Mouse (Mus musculus): Measurements from ENCODE around the gene Gm19426. TPM values are rescaled to one million over a fixed set of nuclear protein-coding genes. Genes with fewer than 3 reads are reported as not detected.
A peak's percentile ranks its signal among the peaks of the same experiment; 100 is the strongest.

The Gm19426 gene
- 1 to 10 TPM; 1.9 to 4.2 (median 2.5) TPM for total RNA-seq (2022)

GRCm38 (mm10) chr2:84743561-84743960, at the start of gene Gm19426:
Gene Gm19426 (minus strand): TSS chr2:84743655.
- peak; percentile 60 to 65 for DNase-seq (ENCODE audit: low spot score in 2 of 2)

DNA sequence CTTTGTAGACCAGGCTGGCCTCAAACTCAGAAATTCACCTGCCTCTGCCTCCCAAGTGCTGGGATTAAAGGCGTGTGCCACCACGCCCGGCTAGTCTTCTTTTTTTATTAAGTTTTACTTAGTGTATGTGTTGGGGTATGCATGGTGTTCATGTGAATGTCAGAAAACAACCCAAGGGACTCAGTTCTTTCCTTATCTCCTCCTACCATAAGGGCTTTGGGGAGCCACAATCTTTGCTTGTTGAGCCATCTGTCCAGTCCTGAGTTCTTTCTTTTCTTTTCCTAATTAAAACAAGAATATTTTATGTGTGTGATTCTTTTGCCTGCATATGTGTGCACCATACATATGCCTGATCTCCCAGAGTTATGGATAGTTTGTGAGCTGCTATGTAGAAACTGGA, 49.7 kb upstream of the Gm19426 start:
- no peak for DNase-seq (ENCODE audit: low spot score in 2 of 2)

GRCm38 (mm10) chr2:84792516-84792915, 49.1 kb upstream of the Gm19426 start:
- DNase-seq (ENCODE audit: low spot score in 2 of 2), result no peak

DNA sequence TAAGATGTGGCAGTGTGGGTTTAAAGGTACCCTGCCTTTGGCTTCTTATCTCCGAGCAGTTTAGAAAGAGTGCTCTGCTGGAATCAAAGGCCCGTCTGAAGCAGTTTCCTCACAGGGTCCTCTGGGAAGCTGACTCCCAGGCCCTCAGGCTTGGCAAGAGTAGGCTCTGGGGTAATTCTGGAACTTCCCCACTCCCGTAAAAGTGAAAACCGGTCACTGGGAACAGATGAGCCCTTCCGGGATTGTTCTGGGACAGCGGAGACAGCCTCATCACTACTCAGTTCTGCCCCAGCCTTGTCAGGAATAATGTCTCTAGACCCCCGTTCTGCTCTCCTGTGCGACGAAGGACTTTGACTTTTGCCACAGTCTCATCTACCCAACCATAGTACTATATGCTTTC, 47.0 kb upstream of the Gm19426 start:
- no peak for DNase-seq (ENCODE audit: low spot score in 2 of 2)

DNA sequence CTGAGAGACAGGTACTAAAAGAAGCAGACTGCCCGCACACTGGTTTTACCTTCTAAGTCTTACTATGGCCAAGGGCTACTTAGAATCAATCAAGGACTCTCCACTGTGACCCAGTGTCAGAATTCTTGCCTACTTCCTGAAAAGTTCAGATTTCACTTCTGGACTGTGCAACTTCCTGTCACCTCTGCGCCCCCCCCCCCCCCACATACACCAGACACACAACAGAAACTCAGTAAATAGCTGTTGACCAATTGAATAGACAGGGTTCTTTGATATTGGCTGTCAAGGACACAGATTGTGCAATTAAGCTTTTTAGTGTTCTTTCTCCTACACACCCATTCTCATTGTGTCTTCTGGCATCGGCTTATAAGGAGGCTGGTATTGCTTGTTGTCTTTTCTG, 44.9 kb upstream of the Gm19426 start:
- no peak for DNase-seq (ENCODE audit: low spot score in 2 of 2)

- DNase-seq (ENCODE audit: low spot score in 2 of 2), result no peak
Measured at GRCm38 (mm10) chr2:84783840-84784566, 40.5 kb upstream of the Gm19426 start.

GRCm38 (mm10) chr2:84783315-84783714, 39.9 kb upstream of the Gm19426 start:
- no peak for DNase-seq (ENCODE audit: low spot score in 2 of 2)

- DNase-seq (ENCODE audit: low spot score in 2 of 2), result no peak
Measured at GRCm38 (mm10) chr2:84779210-84779609, 35.8 kb upstream of the Gm19426 start.

- no peak for DNase-seq (ENCODE audit: low spot score in 2 of 2)
Measured at GRCm38 (mm10) chr2:84777706-84778105, 34.3 kb upstream of the Gm19426 start.

DNA sequence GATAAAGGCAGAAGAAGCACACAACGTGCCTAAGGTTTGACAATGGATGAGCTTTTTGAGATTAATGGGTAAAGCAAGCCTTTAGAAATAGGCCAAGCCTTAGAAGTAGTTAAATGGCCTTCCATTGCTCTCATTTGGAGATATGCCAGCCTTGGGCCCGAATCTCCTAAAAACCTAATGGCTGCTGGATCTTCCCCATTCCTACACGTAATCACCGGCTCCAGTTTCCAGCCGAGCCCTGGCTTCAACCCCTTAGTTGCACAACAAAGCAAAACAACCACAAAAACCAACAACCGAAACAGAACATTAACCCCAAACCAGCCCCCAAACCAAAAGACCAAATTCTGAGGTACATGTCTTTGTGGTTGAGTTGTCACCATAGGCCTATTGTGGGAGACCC, 32.2 kb upstream of the Gm19426 start:
- no peak for DNase-seq (ENCODE audit: low spot score in 2 of 2)

DNA sequence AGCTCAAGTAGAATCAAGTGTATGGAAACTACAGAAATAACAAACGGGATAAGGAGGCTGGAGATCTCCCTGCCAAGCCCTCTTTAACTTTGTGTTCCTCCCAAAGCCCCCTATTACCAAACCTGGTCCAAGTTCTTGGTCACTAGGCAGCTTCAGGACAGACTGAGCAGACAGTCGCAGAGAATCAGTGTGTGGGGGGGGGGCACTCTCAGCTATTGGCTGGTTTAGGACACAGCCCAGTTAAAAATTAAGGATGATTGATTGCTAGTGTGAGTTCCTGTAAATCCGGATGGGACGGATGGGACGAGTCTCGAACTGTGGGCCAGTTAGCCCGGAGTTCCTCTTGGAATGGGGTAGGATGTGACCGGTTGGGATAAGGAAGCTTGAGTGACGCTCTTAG, 31.8 kb upstream of the Gm19426 start, which contains the start of gene Serping1:
Gene Serping1 (minus strand): TSS at position 204 of the 400 bp plus-strand sequence.
- DNase-seq (ENCODE audit: low spot score in 2 of 2), result no peak

DNA sequence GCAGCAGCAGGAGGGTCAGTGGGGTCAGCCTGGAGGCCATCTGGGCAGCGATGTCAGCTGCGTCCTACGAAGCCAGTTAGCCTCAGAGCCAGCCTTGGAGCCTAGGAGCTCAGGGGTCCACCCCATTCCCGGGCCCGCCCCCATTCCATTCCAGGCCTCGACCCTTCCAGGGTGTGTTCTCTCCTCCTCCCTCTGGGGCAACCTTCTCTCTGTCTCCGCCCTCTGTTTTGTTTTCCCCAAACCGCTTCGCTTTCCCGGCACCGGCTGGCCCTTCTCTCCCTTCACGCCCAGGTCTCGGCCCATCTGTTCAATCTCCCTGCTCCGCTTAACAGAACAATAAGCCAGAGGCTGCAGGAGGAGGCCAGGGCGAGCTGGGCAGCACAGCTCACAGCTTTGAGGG, 31.3 kb upstream of the Gm19426 start:
- no peak for DNase-seq (ENCODE audit: low spot score in 2 of 2)

GRCm38 (mm10) chr2:84773195-84773594, 29.7 kb upstream of the Gm19426 start:
- no peak for DNase-seq (ENCODE audit: low spot score in 2 of 2)

DNA sequence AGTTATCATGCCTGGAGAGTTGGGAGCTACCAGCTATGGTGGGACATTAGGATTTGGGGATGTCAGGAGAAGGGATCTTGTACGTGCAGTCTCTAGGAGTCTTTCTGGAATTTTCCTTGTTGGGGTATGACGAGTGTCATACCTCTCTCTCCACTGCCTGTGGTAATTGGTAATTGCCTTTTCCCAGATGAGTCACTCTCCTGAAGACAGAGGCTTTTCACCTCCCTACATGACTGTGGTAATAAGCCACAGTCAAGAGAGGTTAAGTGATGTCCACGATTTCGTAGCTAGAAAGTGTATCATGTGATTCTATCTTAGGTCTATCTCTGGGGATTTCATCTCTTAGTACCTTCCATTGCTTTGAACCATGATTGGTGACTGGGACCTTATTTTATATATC, 29.0 kb upstream of the Gm19426 start:
- no peak for DNase-seq (ENCODE audit: low spot score in 2 of 2)

DNA sequence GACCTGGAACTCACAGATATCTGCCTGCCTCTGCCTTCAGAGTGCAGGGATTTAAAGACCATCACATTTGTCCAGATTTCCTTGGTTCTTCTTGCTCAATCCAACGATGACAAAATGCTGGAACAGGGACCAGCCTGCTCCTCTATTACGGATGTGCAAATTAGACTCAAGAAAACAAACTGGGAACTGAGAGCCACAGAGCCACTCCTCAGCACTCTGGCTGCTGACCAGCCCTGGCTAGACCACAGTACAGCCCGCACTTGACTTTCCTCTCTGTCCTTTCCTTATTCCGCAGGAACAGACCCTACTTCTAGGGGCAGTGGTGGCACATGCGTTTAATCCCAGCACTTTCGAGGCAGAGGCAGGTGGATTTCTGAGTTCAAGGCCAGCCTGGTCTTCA, 27.0 kb upstream of the Gm19426 start:
- DNase-seq (ENCODE audit: low spot score in 2 of 2), result no peak

GRCm38 (mm10) chr2:84762818-84763217, 19.4 kb upstream of the Gm19426 start:
- DNase-seq (ENCODE audit: low spot score in 2 of 2), result no peak

GRCm38 (mm10) chr2:84762295-84762694, 18.8 kb upstream of the Gm19426 start:
- no peak for DNase-seq (ENCODE audit: low spot score in 2 of 2)

- DNase-seq (ENCODE audit: low spot score in 2 of 2), result no peak
Measured at GRCm38 (mm10) chr2:84761840-84762239, 18.4 kb upstream of the Gm19426 start.

- DNase-seq (ENCODE audit: low spot score in 2 of 2), result no peak
Measured at GRCm38 (mm10) chr2:84761309-84761708, 17.9 kb upstream of the Gm19426 start.

DNA sequence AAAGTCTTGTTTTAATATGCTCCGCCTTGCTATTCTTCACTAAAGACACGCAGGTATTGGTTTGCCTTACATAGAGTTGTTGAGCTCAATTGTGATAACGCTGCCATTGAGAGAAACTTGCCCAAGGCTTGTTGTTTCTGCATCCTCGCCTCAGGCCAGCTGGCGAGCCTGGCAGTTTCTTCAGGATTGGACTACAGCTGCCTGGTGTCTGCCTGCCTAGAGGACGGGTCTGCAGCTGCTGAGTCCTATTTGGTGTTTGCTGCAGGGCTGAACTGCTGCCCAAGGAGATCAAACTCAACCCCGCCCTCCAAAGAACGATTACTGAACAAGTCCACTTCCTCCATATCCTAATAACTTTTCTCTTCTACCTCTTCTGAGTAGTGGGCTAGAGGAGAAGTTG, 17.3 kb upstream of the Gm19426 start:
- no peak for DNase-seq (ENCODE audit: low spot score in 2 of 2)

- DNase-seq (ENCODE audit: low spot score in 2 of 2), result no peak
Measured at GRCm38 (mm10) chr2:84758542-84759127, 15.2 kb upstream of the Gm19426 start.

DNA sequence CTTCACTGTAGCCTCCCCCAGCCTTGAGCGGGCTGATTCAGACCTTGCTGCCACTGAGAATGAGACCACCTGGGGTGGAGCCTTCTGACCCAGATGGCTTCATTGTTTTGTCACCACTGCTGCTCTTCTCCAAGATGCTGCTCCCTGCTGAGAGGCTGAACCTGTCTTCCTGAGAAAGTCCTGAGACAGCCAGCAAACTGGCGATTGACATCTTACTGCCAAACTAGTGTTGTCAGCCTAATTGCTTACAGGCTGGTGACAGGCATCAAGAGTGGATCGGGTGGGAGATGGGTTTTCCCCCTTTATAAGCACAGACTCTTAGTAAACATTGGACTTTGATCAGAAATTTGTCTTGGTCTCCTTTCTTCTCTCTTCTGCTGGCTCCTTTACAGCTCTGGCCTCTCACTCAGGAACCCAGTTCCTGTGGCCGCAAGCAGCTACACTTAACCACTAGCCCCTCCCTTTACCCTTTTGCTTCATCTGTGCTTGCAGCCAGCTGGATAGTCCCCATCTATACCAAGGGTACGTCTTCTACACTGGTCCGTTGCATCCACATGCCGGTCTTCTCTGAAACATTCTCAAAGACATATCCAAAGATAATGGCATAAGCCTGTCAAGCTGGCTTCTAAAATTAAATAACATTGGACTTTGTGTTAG, 13.7 kb upstream of the Gm19426 start:
- DNase-seq (ENCODE audit: low spot score in 2 of 2), result no peak

DNA sequence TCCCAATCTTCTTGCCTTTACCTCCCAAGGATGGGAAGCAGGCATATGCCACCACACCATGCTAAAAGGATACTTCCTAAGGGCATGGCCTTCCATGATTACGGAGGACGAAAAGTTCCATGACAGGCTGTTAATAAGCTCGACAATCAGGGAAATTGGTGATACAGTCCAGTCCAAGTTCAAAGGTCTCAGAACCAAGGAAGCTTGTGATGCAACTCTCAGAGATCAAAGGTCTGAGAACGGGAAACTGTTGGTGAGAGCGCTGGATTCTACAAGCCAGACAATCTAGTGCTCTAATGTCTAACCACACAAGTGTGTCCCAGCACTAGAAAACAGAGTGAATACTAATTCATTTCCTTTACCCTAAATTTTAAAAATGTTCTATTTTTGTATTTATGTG, 12.8 kb upstream of the Gm19426 start:
- no peak for DNase-seq (ENCODE audit: low spot score in 2 of 2)

Measured in layer of hippocampus, adult 8-10 months (tissue).